Mouse (Mus musculus) c-Kit-positive CD71-positive TER-119-negative erythroid progenitor cells, embryonic 14.5 days (primary cell): Measurements from ENCODE around the gene Gzf1.
A peak's percentile ranks its signal among the peaks of the same experiment; 100 is the strongest.

Experiments
- DNase-seq: peaks from one replicate; pipeline ENCODE4 v3.0.0-alpha.2; 2013; ENCODE audit warnings: low read depth

Gzf1 gene

DNA sequence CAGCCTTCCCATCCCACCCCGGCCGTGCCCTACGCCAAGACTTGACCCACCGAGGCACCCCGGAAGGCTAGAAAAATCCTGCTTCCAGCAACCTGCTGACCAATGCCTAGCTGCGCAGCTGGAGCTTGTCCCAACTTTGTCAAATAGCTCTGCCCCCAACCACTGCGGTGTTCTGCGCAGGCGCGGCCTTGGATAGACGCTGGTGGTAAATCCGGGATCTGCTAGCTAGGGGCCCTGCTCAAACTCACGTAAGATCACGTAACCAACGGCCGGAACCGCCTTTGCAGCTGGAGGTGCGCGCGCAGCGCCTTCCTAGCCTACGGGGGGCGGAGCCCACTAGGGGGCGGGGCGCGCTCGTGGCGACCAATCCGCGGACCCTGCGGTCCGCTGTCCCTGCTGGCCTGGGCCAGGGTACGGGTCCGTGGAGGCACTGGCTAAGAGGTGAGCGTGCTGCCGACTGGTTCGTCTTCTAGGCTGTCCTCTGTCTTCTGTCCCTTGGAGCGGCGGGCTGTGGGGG, at the start of gene Gzf1:
Gene Gzf1 (plus strand): TSS at position 249 of the 517 bp plus-strand sequence.
- DNase-seq, result peak; percentile 96

DNA sequence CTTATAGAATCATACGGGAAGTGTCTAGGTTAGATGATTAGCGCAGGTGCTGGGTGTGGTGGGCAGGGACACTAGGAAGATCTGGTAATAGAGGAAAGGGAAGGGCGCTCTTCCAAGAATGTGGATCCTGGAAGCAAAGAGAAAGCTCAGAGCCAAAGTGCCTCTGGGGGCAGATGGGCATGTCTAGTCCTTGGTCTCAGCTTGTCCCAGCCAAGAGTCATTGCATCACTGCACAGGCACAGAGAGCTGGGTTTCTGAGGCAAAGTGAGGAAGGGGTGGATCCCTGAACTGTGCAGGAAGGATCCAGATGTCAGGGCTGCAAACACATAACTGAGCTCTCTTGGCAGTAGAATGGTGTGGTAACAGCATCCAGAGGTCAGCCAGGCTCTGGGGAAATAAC, 49.2 kb upstream of the Gzf1 start:
- DNase-seq, result no peak

GRCm38 (mm10) chr2:148634466-148634865, 46.4 kb upstream of the Gzf1 start:
- DNase-seq, result no peak

GRCm38 (mm10) chr2:148642610-148643370, 38.0 kb upstream of the Gzf1 start:
- no peak for DNase-seq

DNA sequence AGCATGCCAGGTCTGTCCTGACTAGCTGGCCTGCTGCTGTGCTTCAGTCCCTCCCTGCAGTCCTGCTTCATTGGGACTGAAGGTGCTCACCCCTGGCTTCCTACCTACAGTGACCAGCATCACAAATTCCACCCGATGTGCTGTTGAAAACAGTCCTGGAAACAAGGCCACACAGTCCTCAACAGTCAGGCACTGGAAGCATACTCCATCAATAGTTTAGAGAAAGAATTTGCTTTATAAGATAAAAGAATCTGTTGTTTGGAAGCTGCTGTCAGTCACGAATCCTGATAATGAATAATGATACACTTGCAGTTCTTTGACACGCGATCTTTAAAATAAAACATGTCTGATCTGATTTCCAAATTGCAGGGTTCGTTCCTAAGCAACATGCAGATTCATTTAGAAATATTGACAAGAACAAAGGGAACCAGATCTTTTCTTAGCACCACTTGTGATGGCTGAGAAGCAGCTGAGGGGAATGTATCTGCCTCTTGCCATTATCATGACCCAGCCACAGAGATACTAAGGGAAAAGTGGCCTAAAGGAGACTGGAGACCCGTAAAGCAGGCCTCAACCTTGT, 36.3 kb upstream of the Gzf1 start:
- DNase-seq, result no peak

- DNase-seq, result no peak
Observed at GRCm38 (mm10) chr2:148650587-148651357, 30.1 kb upstream of the Gzf1 start.

DNA sequence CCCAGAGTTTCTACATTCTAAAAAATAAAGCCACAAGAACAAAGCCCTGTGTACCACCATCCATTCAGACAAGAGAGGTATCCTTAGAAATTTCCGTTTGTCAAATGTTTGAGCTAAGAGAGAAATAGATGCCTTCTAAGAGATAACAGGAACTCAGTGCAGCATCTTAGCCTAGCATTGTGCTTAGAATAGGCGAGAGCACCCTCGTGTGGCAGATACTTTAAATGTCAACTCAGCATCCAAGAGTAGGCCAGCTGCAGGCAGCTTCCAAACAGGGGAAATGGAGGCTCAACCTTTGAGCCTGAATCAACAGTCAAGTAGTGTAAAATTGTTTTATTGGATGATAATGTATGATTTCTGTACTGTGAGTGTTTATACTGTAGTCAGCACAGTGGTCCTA, 25.9 kb upstream of the Gzf1 start:
- DNase-seq, result no peak

GRCm38 (mm10) chr2:148663458-148663857, 17.4 kb upstream of the Gzf1 start:
- no peak for DNase-seq

GRCm38 (mm10) chr2:148672199-148673096, 8.4 kb upstream of the Gzf1 start, which contains the start of gene Nxt1:
Gene Nxt1, plus strand, starts transcription at chr2:148672601.
- peak; percentile 98 for DNase-seq

GRCm38 (mm10) chr2:148677801-148678200, 3.0 kb upstream of the Gzf1 start:
- peak; percentile 40 for DNase-seq

GRCm38 (mm10) chr2:148679346-148679745, 1.5 kb upstream of the Gzf1 start:
- no peak for DNase-seq

- DNase-seq, result peak; percentile 36
Observed at GRCm38 (mm10) chr2:148681461-148681891, 653 bp downstream of the Gzf1 start.

DNA sequence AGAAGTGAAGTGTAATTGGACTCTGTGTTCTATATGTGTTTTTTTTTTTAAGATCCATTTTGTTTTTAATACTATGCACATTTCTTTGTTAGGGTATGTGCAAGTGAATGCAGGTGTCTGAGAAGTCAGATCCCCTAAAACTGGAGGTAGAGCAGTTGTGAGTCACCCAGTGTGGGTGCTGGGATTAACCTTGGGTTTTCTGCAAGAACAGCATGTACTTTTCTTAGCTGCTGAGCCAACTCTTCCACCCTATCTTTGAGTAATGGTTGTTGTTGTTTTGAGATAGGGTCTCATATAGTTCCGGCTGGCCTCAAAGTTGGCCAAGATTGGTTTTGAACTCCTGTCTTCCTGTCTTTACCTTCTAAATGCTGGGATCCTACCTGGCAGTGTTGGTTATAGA, 2.2 kb downstream of the Gzf1 start:
- DNase-seq, result no peak

DNA sequence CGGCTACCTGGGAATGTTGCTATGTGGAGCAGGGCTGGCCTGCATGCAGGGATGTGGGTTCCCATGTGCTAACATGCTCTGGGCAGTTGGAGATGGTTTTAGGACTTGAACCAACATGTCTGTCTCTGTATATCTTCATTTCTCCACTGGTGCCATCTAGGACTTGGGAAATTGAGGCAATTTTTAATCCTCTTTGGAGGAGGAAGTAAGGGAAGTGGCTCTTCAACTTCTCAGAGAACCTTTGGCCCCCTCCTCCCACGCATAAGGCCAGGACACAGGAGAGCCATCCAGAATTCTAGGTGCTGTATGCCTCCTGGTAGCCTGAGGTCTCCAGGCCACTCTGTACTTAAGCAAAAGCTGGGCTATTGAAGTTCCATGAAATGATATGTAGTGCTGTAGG, 4.1 kb downstream of the Gzf1 start:
- no peak for DNase-seq

GRCm38 (mm10) chr2:148685709-148686108, 4.9 kb downstream of the Gzf1 start:
- no peak for DNase-seq

DNA sequence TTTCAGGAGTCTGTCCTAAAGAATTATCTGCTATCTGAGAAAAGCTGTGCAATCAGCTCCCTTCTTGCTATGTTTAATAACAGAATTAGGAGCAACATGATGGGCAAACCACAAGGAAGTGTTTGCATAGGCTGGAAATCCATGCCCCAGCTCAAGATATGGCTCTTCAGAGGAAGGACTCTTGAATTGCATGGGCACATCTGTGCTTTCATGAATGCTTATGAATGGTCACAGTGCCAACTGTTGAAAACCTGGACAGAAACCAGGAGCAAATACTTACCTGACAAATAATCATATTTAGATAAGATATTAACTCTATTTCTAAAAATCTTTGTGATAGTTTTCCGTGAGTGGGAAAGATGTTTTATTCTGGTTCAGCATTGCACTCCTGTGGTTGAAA, 6.0 kb downstream of the Gzf1 start:
- no peak for DNase-seq

DNA sequence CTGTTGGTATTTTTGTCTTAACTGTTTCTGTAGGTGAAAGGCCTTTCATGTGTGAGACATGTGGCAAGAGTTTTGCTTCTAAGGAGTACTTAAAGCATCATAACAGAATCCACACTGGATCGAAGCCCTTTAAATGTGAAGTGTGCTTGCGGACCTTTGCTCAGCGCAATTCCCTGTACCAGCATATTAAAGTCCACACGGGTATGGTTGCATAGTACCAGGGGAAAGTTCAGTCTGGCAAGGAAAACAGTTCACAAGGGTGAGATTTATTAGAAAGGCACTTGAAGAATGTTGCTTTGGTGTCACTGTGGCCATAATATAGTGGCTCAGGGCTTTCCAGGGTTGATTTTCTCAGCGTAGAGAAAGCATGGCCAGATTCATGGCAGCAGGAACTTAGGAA, 7.1 kb downstream of the Gzf1 start:
- no peak for DNase-seq

GRCm38 (mm10) chr2:148689444-148690140, 8.8 kb downstream of the Gzf1 start:
- no peak for DNase-seq

DNA sequence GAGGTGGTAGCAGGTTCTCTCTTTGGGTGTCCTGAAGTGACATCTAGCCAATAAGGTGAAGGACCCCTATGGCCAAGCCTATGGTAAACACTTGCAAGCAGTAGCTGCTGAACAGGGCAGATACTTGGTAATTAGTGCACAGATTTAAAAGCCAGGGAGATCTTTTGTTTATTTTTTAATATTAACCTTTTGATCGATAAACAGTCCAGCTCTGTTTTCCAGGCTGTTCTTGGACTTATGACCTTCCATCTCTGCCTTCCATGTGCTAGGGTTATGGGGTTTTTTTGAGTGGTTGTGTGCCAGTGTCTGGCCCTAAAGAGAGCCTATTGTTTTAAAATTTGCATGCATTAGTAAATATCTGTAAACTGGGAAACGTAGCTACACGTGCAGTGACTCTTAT, 9.5 kb downstream of the Gzf1 start:
- DNase-seq, result no peak

- DNase-seq, result no peak
Observed at GRCm38 (mm10) chr2:148690781-148691180, 10.0 kb downstream of the Gzf1 start.

GRCm38 (mm10) chr2:148698571-148698970, 17.7 kb downstream of the Gzf1 start:
- DNase-seq, result no peak
